Mouse (Mus musculus) midbrain, embryonic 12.5 days (tissue): Measurements from ENCODE around the gene Ptprcap. TPM values are rescaled to one million over a fixed set of nuclear protein-coding genes. Genes with fewer than 3 reads are reported as not detected.

Experiments
- ATAC-seq: fragments of 200-750 bp; cut with Nextera tagmentation; 2 replicates; pipeline ENCODE4 v1.8.0; 2017; ENCODE audit warnings: low read depth, moderate TSS enrichment, moderate library complexity; ENCODE audit not compliant: low FRiP score
- H3K27ac ChIP-seq: fragments of 300-500 bp; sonication (generic); replicated peaks from 2 replicates; pipeline ENCODE4 v1.5.1; 2016; ENCODE audit warnings: mild to moderate bottlenecking
- H3K27me3 ChIP-seq: fragments of 300-500 bp; sonication (generic); 2 replicates; pipeline ENCODE4 v1.6.1; 2016; ENCODE audit warnings: mild to moderate bottlenecking
- H3K36me3 ChIP-seq: fragments of 300-500 bp; sonication (generic); 2 replicates; pipeline ENCODE4 v1.6.1; 2016
- H3K4me1 ChIP-seq: fragments of 300-500 bp; sonication (generic); 2 replicates; pipeline ENCODE4 v1.6.1; 2016
- H3K4me2 ChIP-seq: fragments of 300-500 bp; sonication (generic); replicated peaks from 2 replicates; pipeline ENCODE4 v1.6.1; 2016; ENCODE audit warnings: mild to moderate bottlenecking, moderate library complexity
- H3K4me3 ChIP-seq: fragments of 300-500 bp; sonication (generic); 2 replicates; pipeline ENCODE4 v1.5.1; 2016; ENCODE audit warnings: mild to moderate bottlenecking
- H3K9ac ChIP-seq: fragments of 300-500 bp; sonication (generic); replicated peaks from 2 replicates; pipeline ENCODE4 v1.6.1; 2016; ENCODE audit warnings: mild to moderate bottlenecking, moderate library complexity
- H3K9me3 ChIP-seq: fragments of 300-500 bp; sonication (generic); 2 replicates; pipeline ENCODE4 v1.6.1; 2016; ENCODE audit warnings: mild to moderate bottlenecking
- WGBS: fragments of 180-500 bp; shearing (Covaris S2); methylation state at CpG from one replicate; pipeline ENCODE4 v1.1.7; 2016; 5-methylcytosine and 5-hydroxymethylcytosine counted together
- polyA plus RNA-seq: library from polyadenylated mRNA; unstranded; fragments of >200 nt; fragmentation: Nextera tagmentation; extraction: Ambion mirVana; gene quantifications from 2 replicates; pipeline ENCODE4 v1.2.1, GENCODE M21; 2016

The Ptprcap gene
- polyA plus RNA-seq, 1 experiment from 2014 or later = 0.42 TPM

- H3K27ac ChIP-seq = no peak within 1 kb of the TSS
- H3K27me3 ChIP-seq = no peaks in the 10 kb centered on the region; the same call in 1 of the 2 replicates
- H3K4me2 ChIP-seq = no peak within 1 kb of the TSS
- 82% methylated on average over 7 of the region's 7 CpGs for WGBS
- no peak within 1 kb of the TSS for H3K9ac ChIP-seq
- no peak within 1 kb of the TSS for H3K4me3 ChIP-seq
- no peaks in the 10 kb centered on the region for H3K9me3 ChIP-seq
- H3K4me1 ChIP-seq = peaks cover 13% of the 10 kb centered on the region
- H3K36me3 ChIP-seq = no peaks in the 10 kb centered on the region
- ATAC-seq = no peak
Measured at GRCm38 (mm10) chr19:4143759-4144268, 9.6 kb upstream of the Ptprcap start, which contains the start of gene Cabp4. Gene Cabp4 (minus strand): TSS chr19:4144033.

- no peaks in the 10 kb centered on the region for H3K9me3 ChIP-seq
- no peaks in the 10 kb centered on the region for H3K36me3 ChIP-seq
- H3K4me3 ChIP-seq = no peak overlapping the region
- peaks cover 18% of the 10 kb centered on the region for H3K4me1 ChIP-seq
- H3K4me2 ChIP-seq = no peak overlapping the region
- no peak overlapping the region for H3K9ac ChIP-seq
- 85% methylated on average over 16 of the region's 16 CpGs for WGBS
- H3K27ac ChIP-seq = no peak overlapping the region
- H3K27me3 ChIP-seq = no peaks in the 10 kb centered on the region; the same call in 1 of the 2 replicates
- no peak for ATAC-seq
Measured at GRCm38 (mm10) chr19:4144550-4145498, 8.6 kb upstream of the Ptprcap start.

GRCm38 (mm10) chr19:4145936-4146335, 7.5 kb upstream of the Ptprcap start:
- Histone ChIP-seq H3K4me2 (no peak overlapping the region), H3K9me3 (no peaks in the 10 kb centered on the region), H3K4me3 (no peak overlapping the region), H3K4me1 (peaks cover 22% of the 10 kb centered on the region), H3K27me3 (no peaks in the 10 kb centered on the region; the same call in 1 of the 2 replicates), H3K27ac (no peak overlapping the region), H3K9ac (no peak overlapping the region), H3K36me3 (peaks cover 7% of the 10 kb centered on the region)
- 81% methylated on average over 5 of the region's 5 CpGs for WGBS
- no peak for ATAC-seq

DNA sequence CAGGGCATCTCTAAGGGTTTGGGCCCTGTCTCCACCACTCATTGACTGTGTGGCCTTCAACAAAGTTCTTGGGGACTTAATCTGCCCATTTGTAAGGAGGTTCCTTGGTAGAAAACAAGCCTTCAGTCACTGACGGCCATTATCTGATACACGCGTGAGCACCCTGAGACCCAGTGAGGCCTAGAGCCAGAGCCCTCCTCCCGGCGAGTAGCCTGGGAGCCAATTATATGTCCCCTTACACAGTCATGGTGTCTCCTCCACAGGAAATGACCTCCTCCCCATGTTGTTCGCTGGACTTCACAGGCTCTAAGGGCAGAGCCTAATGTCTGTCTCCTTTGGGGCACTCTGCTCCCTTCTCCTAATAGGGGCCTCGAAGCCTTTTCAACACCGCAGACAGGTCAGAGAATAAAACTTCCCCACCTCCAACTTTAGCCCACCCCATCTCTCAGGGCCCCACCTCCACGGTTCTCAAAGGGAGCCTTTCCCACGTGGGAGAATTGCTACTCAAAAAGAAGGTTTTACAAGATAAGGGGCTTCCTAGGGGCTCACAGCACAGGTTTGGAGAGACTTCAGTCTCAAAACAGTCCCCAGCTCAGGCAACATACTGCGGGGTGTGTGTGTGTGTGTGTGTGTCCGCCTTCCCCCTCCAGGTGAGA, 6.9 kb upstream of the Ptprcap start:
- H3K27me3 ChIP-seq = no peaks in the 10 kb centered on the region; the same call in 1 of the 2 replicates
- no peak overlapping the region for H3K27ac ChIP-seq
- H3K4me2 ChIP-seq = no peak overlapping the region
- 61% methylated on average over 12 of the region's 12 CpGs for WGBS
- peaks cover 22% of the 10 kb centered on the region for H3K4me1 ChIP-seq
- no peaks in the 10 kb centered on the region for H3K9me3 ChIP-seq
- peaks cover 12% of the 10 kb centered on the region for H3K36me3 ChIP-seq
- H3K9ac ChIP-seq = no peak overlapping the region
- no peak for ATAC-seq
- H3K4me3 ChIP-seq = no peak overlapping the region

GRCm38 (mm10) chr19:4147022-4147405, 6.4 kb upstream of the Ptprcap start:
- Histone ChIP-seq H3K4me2 (no peak overlapping the region), H3K36me3 (peaks cover 12% of the 10 kb centered on the region), H3K9me3 (no peaks in the 10 kb centered on the region), H3K9ac (no peak overlapping the region), H3K27ac (no peak overlapping the region), H3K27me3 (no peaks in the 10 kb centered on the region; the same call in 1 of the 2 replicates), H3K4me1 (peaks cover 22% of the 10 kb centered on the region), H3K4me3 (no peak overlapping the region)
- ATAC-seq = no peak
- WGBS = 53% methylated on average over 3 of the region's 3 CpGs

- ATAC-seq = peak; percentile 38
- peak overlapping the region; percentile 86 for H3K9ac ChIP-seq
- peak overlapping the region; percentile 85 for H3K4me3 ChIP-seq
- peak overlapping the region; percentile 86 for H3K4me2 ChIP-seq
- peaks cover 22% of the 10 kb centered on the region for H3K4me1 ChIP-seq
- 29% methylated on average over 9 of the region's 9 CpGs for WGBS
- H3K9me3 ChIP-seq = no peaks in the 10 kb centered on the region
- H3K27me3 ChIP-seq = no peaks in the 10 kb centered on the region; the same call in 1 of the 2 replicates
- H3K27ac ChIP-seq = peak overlapping the region; percentile 47
- peaks cover 17% of the 10 kb centered on the region for H3K36me3 ChIP-seq
Measured at GRCm38 (mm10) chr19:4147782-4148490, 5.5 kb upstream of the Ptprcap start.

DNA sequence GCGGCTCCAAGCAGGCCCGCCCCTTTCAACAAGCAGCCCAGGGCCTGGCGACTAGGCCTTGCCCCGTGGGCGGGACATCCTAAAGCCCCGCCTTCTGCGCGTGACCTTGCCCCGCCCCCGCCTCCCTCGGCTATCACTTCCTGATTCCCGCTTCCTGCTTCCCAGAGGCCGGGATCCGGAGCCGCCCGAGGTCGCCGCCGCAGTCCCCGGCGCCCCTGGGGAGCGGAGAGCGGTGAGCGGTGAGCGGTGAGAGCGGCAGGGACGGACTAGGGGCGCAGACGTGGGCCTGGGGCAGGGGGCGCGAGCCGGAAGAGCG, 5.0 kb upstream of the Ptprcap start, which contains the start of gene Coro1b:
Coro1b (plus strand) TSS at position 129 of the 316 bp plus-strand sequence.
- Histone ChIP-seq H3K36me3 (peaks cover 22% of the 10 kb centered on the region), H3K9ac (peak within 1 kb of the TSS; percentile 86), H3K4me2 (peak within 1 kb of the TSS; percentile 86), H3K4me1 (peaks cover 22% of the 10 kb centered on the region), H3K9me3 (no peaks in the 10 kb centered on the region), H3K27me3 (no peaks in the 10 kb centered on the region), H3K4me3 (peak within 1 kb of the TSS; percentile 85), H3K27ac (peak within 1 kb of the TSS; percentile 47)
- under 1% methylated on average over 33 of the region's 33 CpGs for WGBS
- peak; percentile 96 for ATAC-seq

GRCm38 (mm10) chr19:4148819-4149218, 4.6 kb upstream of the Ptprcap start:
- H3K36me3 ChIP-seq = peaks cover 25% of the 10 kb centered on the region
- peak overlapping the region; percentile 86 for H3K9ac ChIP-seq
- H3K9me3 ChIP-seq = no peaks in the 10 kb centered on the region
- no peak; the same call in 1 of the 2 replicates for ATAC-seq
- peak overlapping the region; percentile 47; the same call in 1 of the 2 replicates for H3K27ac ChIP-seq
- peaks cover 22% of the 10 kb centered on the region for H3K4me1 ChIP-seq
- H3K4me2 ChIP-seq = peak overlapping the region; percentile 86
- peak overlapping the region; percentile 85 for H3K4me3 ChIP-seq
- WGBS = 6% methylated on average over 7 of the region's 8 CpGs
- no peaks in the 10 kb centered on the region for H3K27me3 ChIP-seq

- H3K9me3 ChIP-seq = no peaks in the 10 kb centered on the region
- H3K27ac ChIP-seq = no peak overlapping the region
- ATAC-seq = no peak
- H3K4me3 ChIP-seq = peak overlapping the region; percentile 85
- peak overlapping the region; percentile 86 for H3K9ac ChIP-seq
- peaks cover 27% of the 10 kb centered on the region for H3K36me3 ChIP-seq
- peak overlapping the region; percentile 86 for H3K4me2 ChIP-seq
- WGBS = 91% methylated on average over 11 of the region's 11 CpGs
- H3K27me3 ChIP-seq = no peaks in the 10 kb centered on the region
- H3K4me1 ChIP-seq = peaks cover 22% of the 10 kb centered on the region
Measured at GRCm38 (mm10) chr19:4149283-4149682, 4.1 kb upstream of the Ptprcap start.

GRCm38 (mm10) chr19:4149764-4150461, 3.5 kb upstream of the Ptprcap start:
- peak overlapping the region; percentile 86 for H3K4me2 ChIP-seq
- H3K4me3 ChIP-seq = no peak overlapping the region
- peak overlapping the region; percentile 86 for H3K9ac ChIP-seq
- no peaks in the 10 kb centered on the region for H3K9me3 ChIP-seq
- ATAC-seq = no peak
- WGBS = 93% methylated on average over 17 of the region's 17 CpGs
- peaks cover 22% of the 10 kb centered on the region for H3K4me1 ChIP-seq
- H3K36me3 ChIP-seq = peaks cover 27% of the 10 kb centered on the region
- H3K27ac ChIP-seq = no peak overlapping the region
- H3K27me3 ChIP-seq = no peaks in the 10 kb centered on the region
